In the genomic region with DNA sequence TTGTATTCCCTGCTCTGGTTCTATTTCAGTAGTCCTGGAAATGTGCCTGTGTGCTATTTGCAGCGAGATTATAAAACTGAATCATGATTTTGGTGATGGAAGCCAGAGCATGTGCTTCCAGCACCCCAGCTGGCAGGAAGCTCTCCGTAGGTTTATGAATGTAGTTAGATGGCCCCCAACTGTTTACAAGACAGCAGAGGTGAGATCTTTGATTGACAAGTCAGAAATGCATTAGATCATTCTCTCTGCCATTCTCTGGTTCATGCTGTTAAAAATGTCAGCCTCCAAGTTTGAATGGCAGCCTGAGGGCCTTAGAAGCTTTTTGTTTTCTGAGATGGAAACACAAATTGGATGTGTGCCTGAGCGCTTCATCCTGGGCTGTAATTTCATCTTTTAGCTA, we compare ENCODE assay signal across 13 mouse cellular contexts.
DNase-seq lines count a peak whose midpoint lies in the region; ATAC-seq and TF ChIP-seq lines count a peak whose summit lies in the region.
"Had no signal": no experiment of that assay in that cellular context is flagged by ENCODE, and none has a peak within 500 bp of the region (broad histone marks: within the 10 kb centered on the region; RNA-seq: fewer than 3 reads in every experiment).

No protein-coding gene starts in this region.

- WGBS in heart, embryonic 11.5 days (ENCODE audit: insufficient replicate concordance), result 79% methylated on average over 3 of the region's 3 CpGs
- 25% methylated on average over 3 of the region's 3 CpGs for WGBS in cerebellum, adult 2 months
- 34% methylated on average over 3 of the region's 3 CpGs for WGBS in forebrain, embryonic 15.5 days

- H3K9me3 ChIP-seq in heart, embryonic 11.5 days (replicated peaks; ENCODE audit: control insufficient read depth, low read length), result no peaks in the 10 kb centered on the region
- H3K9me3 ChIP-seq in forebrain, embryonic 15.5 days, result no peaks in the 10 kb centered on the region
- H3K9me3 ChIP-seq: heart, embryonic 12.5 days; midbrain, embryonic 12.5 days had no signal

- H3K36me3 ChIP-seq in heart, embryonic 11.5 days (ENCODE audit: control insufficient read depth, insufficient read depth, low read length), result no peaks in the 10 kb centered on the region
- H3K36me3 ChIP-seq in forebrain, embryonic 15.5 days, result no peaks in the 10 kb centered on the region
- H3K36me3 ChIP-seq: midbrain, embryonic 12.5 days had no signal

- no peak overlapping the region for H3K9ac ChIP-seq in heart, embryonic 11.5 days (ENCODE audit: low read depth, low read length)
- no peak overlapping the region for H3K9ac ChIP-seq in forebrain, embryonic 15.5 days (replicated peaks)
- H3K9ac ChIP-seq: heart, embryonic 12.5 days; liver, postnatal 0 days; midbrain, embryonic 12.5 days had no signal

- ATAC-seq in heart, embryonic 11.5 days (replicated peaks; ENCODE audit: insufficient number of reproducible peaks, low FRiP score, low TSS enrichment), result no peak
- ATAC-seq in forebrain, embryonic 15.5 days (replicated peaks), result no peak; the same call in 1 of the 2 replicates
- no peak for ATAC-seq in erythroid progenitor cell, adult 5-6 weeks (replicated peaks; ENCODE audit: low FRiP score, poor library complexity, severe bottlenecking)
- ATAC-seq: inflammation-experienced regulatory T-cells, adult 6 months; liver, postnatal 0 days had no signal

- H3K4me2 ChIP-seq in heart, embryonic 11.5 days, result no peak overlapping the region
- no peak overlapping the region for H3K4me2 ChIP-seq in forebrain, embryonic 15.5 days (replicated peaks)
- H3K4me2 ChIP-seq: heart, embryonic 12.5 days; midbrain, embryonic 12.5 days had no signal

- 0 out of 2 replicates have a peak, but pooled peaks cover 3% of the 10 kb centered on the region for H3K4me1 ChIP-seq in heart, embryonic 11.5 days (ENCODE audit: control insufficient read depth, insufficient read depth, low read length)
- H3K4me1 ChIP-seq in cerebellum, adult 2 months (ENCODE audit: control insufficient read depth, insufficient read depth, low read length), result peaks cover 14% of the 10 kb centered on the region
- peaks cover 17% of the 10 kb centered on the region for H3K4me1 ChIP-seq in forebrain, embryonic 15.5 days
- H3K4me1 ChIP-seq: midbrain, embryonic 12.5 days had no signal

- no peak for TF ChIP-seq CTCF in cerebellum, adult 2 months (IDR thresholded peaks at IDR 0.05; ENCODE audit: borderline replicate concordance, insufficient read depth, low read depth, low read length)

- H3K27me3 ChIP-seq in heart, embryonic 11.5 days (ENCODE audit: control insufficient read depth, insufficient read depth, low read length), result no peaks in the 10 kb centered on the region
- H3K27me3 ChIP-seq in cerebellum, adult 2 months (ENCODE audit: control insufficient read depth, insufficient read depth, low read length), result no peaks in the 10 kb centered on the region
- H3K27me3 ChIP-seq in forebrain, embryonic 15.5 days, result no peaks in the 10 kb centered on the region
- H3K27me3 ChIP-seq: heart, embryonic 12.5 days had no signal

- intact Hi-C loops in left cerebral cortex, postnatal 14 days (cut with DNase I), result loop anchor here (5.0 kb wide), 2 partner anchors 50 to 130 kb away; no protein-coding TSS in a partner anchor

- peak; percentile 38 to 53 for DNase-seq in heart, adult 18-20 months
- peak; percentile 61 to 87 for DNase-seq in cerebellum, adult 2 months
- peak; percentile 62 to 87 for DNase-seq in left cerebral cortex, postnatal 14 days (ENCODE audit: low spot score in 2 of 2)
- no peak for DNase-seq in ovary, postnatal 10 days (ENCODE audit: low spot score)
- DNase-seq in lung, postnatal 36 days, result no peak
- DNase-seq: liver, postnatal 0 days; thymus, adult 18-20 months had no signal

- H3K4me3 ChIP-seq in heart, embryonic 11.5 days (ENCODE audit: low read depth, low read length), result no peak overlapping the region
- no peak overlapping the region for H3K4me3 ChIP-seq in cerebellum, adult 2 months (replicated peaks; ENCODE audit: insufficient read depth, low read depth, low read length)
- no peak overlapping the region for H3K4me3 ChIP-seq in forebrain, embryonic 15.5 days
- H3K4me3 ChIP-seq: heart, embryonic 12.5 days; midbrain, embryonic 12.5 days had no signal

- no peak overlapping the region for H3K27ac ChIP-seq in heart, embryonic 11.5 days (ENCODE audit: low read depth, low read length)
- peak overlapping the region; percentile 6; the same call in 1 of the 2 replicates for H3K27ac ChIP-seq in cerebellum, adult 2 months (ENCODE audit: insufficient read depth, low read length)
- peak overlapping the region; percentile 64 for H3K27ac ChIP-seq in forebrain, embryonic 15.5 days (replicated peaks)
- H3K27ac ChIP-seq: midbrain, embryonic 12.5 days had no signal

- no peak for TF ChIP-seq POLR2A in cerebellum, adult 2 months (IDR thresholded peaks at IDR 0.05; ENCODE audit: borderline replicate concordance, insufficient read depth, low read length)

Comparison
In these comparisons a context has a peak if more than half of its experiments do, and no peak if none do; other contexts are left out.
1. DNase-seq: peak in heart, adult 18-20 months (2 of 2), cerebellum, adult 2 months (2 of 2) and left cerebral cortex, postnatal 14 days (2 of 2); none in ovary, postnatal 10 days (single experiment) and lung, postnatal 36 days (single experiment).